7 mouse cellular contexts compared by ENCODE assay signal in the genomic region with DNA sequence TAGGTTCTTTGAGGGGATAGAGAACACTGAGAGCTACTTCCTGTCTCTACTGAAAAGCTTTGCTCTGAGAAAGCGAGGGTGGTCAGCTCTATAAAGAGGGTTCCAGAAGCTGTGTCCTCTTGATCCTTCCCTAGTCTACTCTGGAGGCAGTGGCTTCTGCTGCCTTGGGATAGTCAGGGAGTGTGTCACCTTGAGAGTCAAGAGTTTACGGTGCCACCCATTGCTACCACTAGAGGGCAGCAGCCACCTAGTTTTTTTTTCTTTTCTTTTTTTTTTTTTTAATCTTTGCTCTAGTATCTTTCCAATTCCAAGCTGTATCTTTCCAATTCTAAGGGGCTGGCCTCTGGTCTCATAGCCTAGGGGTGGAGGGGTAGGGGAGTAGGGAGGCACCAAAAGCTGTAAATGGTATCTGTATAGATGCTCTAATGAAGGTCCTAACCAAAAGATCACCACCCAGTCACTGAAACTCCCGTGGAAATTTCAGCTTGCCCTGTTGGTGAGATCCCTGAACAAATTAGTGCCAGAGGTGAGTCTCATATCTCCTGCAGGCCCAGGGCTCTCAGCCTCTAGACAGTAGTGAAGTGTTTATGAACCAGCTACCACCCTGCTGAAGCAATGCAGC. TPM values are rescaled to one million over a fixed set of nuclear protein-coding genes. Genes with fewer than 3 reads are reported as not detected.
DNase-seq lines count a peak whose midpoint lies in the region; ATAC-seq and TF ChIP-seq lines count a peak whose summit lies in the region.

No protein-coding gene starts in this region.

- no peaks in the 10 kb centered on the region for H3K36me3 ChIP-seq in liver, embryonic 14.5 days (replicated peaks; ENCODE audit: control insufficient read depth, insufficient read depth, low read depth)

- peak; percentile 88 for TF ChIP-seq CTCF in liver, embryonic 14.5 days (IDR thresholded peaks at IDR 0.05; ENCODE audit: low read depth)

- no peak for TF ChIP-seq EP300 in liver, embryonic 14.5 days (IDR thresholded peaks at IDR 0.05; ENCODE audit: low read depth)

- H3K4me3 ChIP-seq in liver, embryonic 14.5 days (ENCODE audit: insufficient read depth in 1 of 2, low read depth in 2 of 2, low read length in 2 of 2) = peak overlapping the region in 1 of 2 experiments; percentile 33; a peak in 2 of 4 replicates

- peak; percentile 64 for DNase-seq in ovary, postnatal 14 days (ENCODE audit: low spot score)
- DNase-seq in ovary, postnatal 10 days (ENCODE audit: low spot score) = no peak
- DNase-seq in adrenal gland, adult 18-20 months (ENCODE audit: low spot score in 2 of 2) = peak; percentile 65 to 73
- DNase-seq in cerebellum, postnatal 14 days = peak; percentile 85 to 89
- peak; percentile 70 to 81 for DNase-seq in heart, postnatal 14 days
- peak in 2 of 3 experiments; percentile 49 to 60 for DNase-seq in liver, embryonic 14.5 days (ENCODE audit: low read depth in 3 of 3, low spot score in 3 of 3)
- peak; percentile 70 for DNase-seq in right cerebral cortex, postnatal 14 days

- H3K9me3 ChIP-seq in liver, embryonic 14.5 days (ENCODE audit: control insufficient read depth, low read length) = no peaks in the 10 kb centered on the region

- intact Hi-C loops in heart, postnatal 14 days (cut with DNase I) = no loop called here

- H3K27ac ChIP-seq in liver, embryonic 14.5 days = peak overlapping the region; percentile 53

- peaks cover 48% of the 10 kb centered on the region for H3K27me3 ChIP-seq in liver, embryonic 14.5 days (ENCODE audit: control insufficient read depth, insufficient read depth, low read length)

- H3K4me2 ChIP-seq in liver, embryonic 14.5 days (ENCODE audit: low read depth) = peak overlapping the region; percentile 61

- ATAC-seq in liver, embryonic 14.5 days (ENCODE audit: insufficient read depth) = no peak

- peak overlapping the region; percentile 96 for H3K9ac ChIP-seq in liver, embryonic 14.5 days (replicated peaks)

- peaks cover 17 to 48% of the 10 kb centered on the region in 2 experiments for H3K4me1 ChIP-seq in liver, embryonic 14.5 days (replicated peaks; ENCODE audit: control insufficient read depth in 2 of 2, insufficient read depth in 2 of 2, low read length in 1 of 2)

- whole genome bisulfite sequencing in liver, embryonic 14.5 days (ENCODE audit: insufficient replicate concordance) = 15% methylated on average over 3 of the region's 3 CpGs

RNA-seq across cellular contexts. Expression of gene Phospho1, which starts 3.3 kb away (rescaled TPM):
- total RNA-seq in adrenal gland, adult 18-20 months (2021) = 100 to 1,000 TPM; 202 to 415 TPM
- 100 to 1,000 TPM; 172 to 179 TPM for total RNA-seq in heart, postnatal 14 days (2021)
- 21.4 and 22.0 TPM in 2 replicates for polyA plus RNA-seq in liver, embryonic 14.5 days (2012; rRNA removed)
- polyA plus RNA-seq in liver, embryonic 14.5 days (2014; fragmentation: Nextera tagmentation; extraction: Ambion mirVana) = 5.7 and 6.6 TPM in 2 replicates

RNA-seq across cellular contexts. Expression of gene Gngt2, which starts 9.4 kb away (rescaled TPM):
- 10 to 100 TPM; 23.9 to 29.2 TPM for total RNA-seq in adrenal gland, adult 18-20 months (2021)
- total RNA-seq in heart, postnatal 14 days (2021) = 10 to 100 TPM; 18.3 to 20.0 TPM
- 6.9 and 13.0 TPM in 2 replicates for polyA plus RNA-seq in liver, embryonic 14.5 days (2012; rRNA removed)
- polyA plus RNA-seq in liver, embryonic 14.5 days (2014; fragmentation: Nextera tagmentation; extraction: Ambion mirVana) = 16.5 and 17.5 TPM in 2 replicates

RNA-seq across cellular contexts. Expression of gene Abi3, which starts 14.7 kb away (rescaled TPM):
- total RNA-seq in adrenal gland, adult 18-20 months (2021) = 10 to 100 TPM; 13.9 to 15.4 TPM
- 10 to 100 TPM; 20.7 to 21.0 TPM for total RNA-seq in heart, postnatal 14 days (2021)
- polyA plus RNA-seq in liver, embryonic 14.5 days (2012; rRNA removed) = 4.9 and 6.2 TPM in 2 replicates
- polyA plus RNA-seq in liver, embryonic 14.5 days (2014; fragmentation: Nextera tagmentation; extraction: Ambion mirVana) = 2.3 and 3.8 TPM in 2 replicates
